Mouse (Mus musculus): ENCODE measurements around the gene Eps8. TPM values are rescaled to one million over a fixed set of nuclear protein-coding genes. Genes with fewer than 3 reads are reported as not detected.
A peak's percentile ranks its signal among the peaks of the same experiment; 100 is the strongest.

Gene Eps8
- polyA plus RNA-seq, 1 experiment, result 23.0 TPM

GRCm38 (mm10) chr6:137582207-137582889 lies 72.3 kb downstream of the Eps8 start:
- TF ChIP-seq CTCF (IDR thresholded peaks at IDR 0.05; ENCODE audit: extremely low read depth, insufficient read depth, low read length) (no peak), POLR2A (IDR thresholded peaks at IDR 0.05; ENCODE audit: extremely low read depth, insufficient read depth, low read length) (no peak)
- Histone ChIP-seq H3K4me1 (ENCODE audit: control insufficient read depth, insufficient read depth, low read length) (no peaks in the 10 kb centered on the region), H3K27ac (ENCODE audit: insufficient read depth, low read length) (no peak overlapping the region), H3K4me3 (ENCODE audit: insufficient read depth, low read length) (no peak overlapping the region)

- H3K4me1 ChIP-seq (ENCODE audit: control insufficient read depth, insufficient read depth, low read length), result no peaks in the 10 kb centered on the region
- TF ChIP-seq CTCF (IDR thresholded peaks at IDR 0.05; ENCODE audit: extremely low read depth, insufficient read depth, low read length) (no peak), POLR2A (IDR thresholded peaks at IDR 0.05; ENCODE audit: extremely low read depth, insufficient read depth, low read length) (no peak)
- H3K4me3 ChIP-seq (ENCODE audit: insufficient read depth, low read length), result no peak overlapping the region
- no peak overlapping the region for H3K27ac ChIP-seq (ENCODE audit: insufficient read depth, low read length)
Measured at GRCm38 (mm10) chr6:137581331-137582010, 73.2 kb downstream of the Eps8 start.

GRCm38 (mm10) chr6:137580503-137580902 lies 74.2 kb downstream of the Eps8 start:
- TF ChIP-seq POLR2A (IDR thresholded peaks at IDR 0.05; ENCODE audit: extremely low read depth, insufficient read depth, low read length) (no peak), CTCF (IDR thresholded peaks at IDR 0.05; ENCODE audit: extremely low read depth, insufficient read depth, low read length) (no peak)
- no peak overlapping the region for H3K4me3 ChIP-seq (ENCODE audit: insufficient read depth, low read length)
- no peaks in the 10 kb centered on the region for H3K4me1 ChIP-seq (ENCODE audit: control insufficient read depth, insufficient read depth, low read length)
- no peak overlapping the region for H3K27ac ChIP-seq (ENCODE audit: insufficient read depth, low read length)

- Histone ChIP-seq H3K4me3 (ENCODE audit: insufficient read depth, low read length) (no peak overlapping the region), H3K4me1 (ENCODE audit: control insufficient read depth, insufficient read depth, low read length) (no peaks in the 10 kb centered on the region), H3K27ac (ENCODE audit: insufficient read depth, low read length) (0 out of 2 replicates have a peak overlapping the region, but pooled peaks have one; percentile 37)
- no peak for TF ChIP-seq POLR2A (IDR thresholded peaks at IDR 0.05; ENCODE audit: extremely low read depth, insufficient read depth, low read length)
- no peak for TF ChIP-seq CTCF (IDR thresholded peaks at IDR 0.05; ENCODE audit: extremely low read depth, insufficient read depth, low read length)
Measured at GRCm38 (mm10) chr6:137576670-137577371, 77.9 kb downstream of the Eps8 start.

- no peak for TF ChIP-seq POLR2A (IDR thresholded peaks at IDR 0.05; ENCODE audit: extremely low read depth, insufficient read depth, low read length)
- no peak for TF ChIP-seq CTCF (IDR thresholded peaks at IDR 0.05; ENCODE audit: extremely low read depth, insufficient read depth, low read length)
Measured at GRCm38 (mm10) chr6:137576091-137576490, 78.6 kb downstream of the Eps8 start.

GRCm38 (mm10) chr6:137573897-137574296 lies 80.8 kb downstream of the Eps8 start:
- H3K27ac ChIP-seq (ENCODE audit: insufficient read depth, low read length), result no peak overlapping the region
- peaks cover 4% of the 10 kb centered on the region for H3K4me1 ChIP-seq (ENCODE audit: control insufficient read depth, insufficient read depth, low read length)
- H3K4me3 ChIP-seq (ENCODE audit: insufficient read depth, low read length), result no peak overlapping the region
- no peak for TF ChIP-seq POLR2A (IDR thresholded peaks at IDR 0.05; ENCODE audit: extremely low read depth, insufficient read depth, low read length)
- TF ChIP-seq CTCF (IDR thresholded peaks at IDR 0.05; ENCODE audit: extremely low read depth, insufficient read depth, low read length), result no peak

More at GRCm38 (mm10) chr6:137576091-137576490, 78.6 kb downstream of the Eps8 start:
- H3K4me1 ChIP-seq (ENCODE audit: control insufficient read depth, insufficient read depth, low read length), result peaks cover under 1% of the 10 kb centered on the region; the same call in 1 of the 2 replicates
- no peak overlapping the region for H3K4me3 ChIP-seq (ENCODE audit: insufficient read depth, low read length)
- no peak overlapping the region for H3K27ac ChIP-seq (ENCODE audit: insufficient read depth, low read length)

GRCm38 (mm10) chr6:137570718-137571131 lies 84.0 kb downstream of the Eps8 start:
- Histone ChIP-seq H3K4me1 (ENCODE audit: control insufficient read depth, insufficient read depth, low read length) (peaks cover 4% of the 10 kb centered on the region), H3K27ac (ENCODE audit: insufficient read depth, low read length) (no peak overlapping the region; the same call in 1 of the 2 replicates), H3K4me3 (ENCODE audit: insufficient read depth, low read length) (no peak overlapping the region)
- TF ChIP-seq POLR2A (IDR thresholded peaks at IDR 0.05; ENCODE audit: extremely low read depth, insufficient read depth, low read length) (no peak), CTCF (IDR thresholded peaks at IDR 0.05; ENCODE audit: extremely low read depth, insufficient read depth, low read length) (no peak)

- TF ChIP-seq POLR2A (IDR thresholded peaks at IDR 0.05; ENCODE audit: extremely low read depth, insufficient read depth, low read length) (no peak), CTCF (IDR thresholded peaks at IDR 0.05; ENCODE audit: extremely low read depth, insufficient read depth, low read length) (no peak)
- no peak overlapping the region for H3K4me3 ChIP-seq (ENCODE audit: insufficient read depth, low read length)
- H3K27ac ChIP-seq (ENCODE audit: insufficient read depth, low read length), result no peak overlapping the region
- H3K4me1 ChIP-seq (ENCODE audit: control insufficient read depth, insufficient read depth, low read length), result peaks cover 4% of the 10 kb centered on the region
Measured at GRCm38 (mm10) chr6:137570019-137570418, 84.7 kb downstream of the Eps8 start.

GRCm38 (mm10) chr6:137569071-137569470 lies 85.6 kb downstream of the Eps8 start:
- Histone ChIP-seq H3K4me1 (ENCODE audit: control insufficient read depth, insufficient read depth, low read length) (peaks cover 4% of the 10 kb centered on the region), H3K4me3 (ENCODE audit: insufficient read depth, low read length) (no peak overlapping the region), H3K27ac (ENCODE audit: insufficient read depth, low read length) (no peak overlapping the region)
- TF ChIP-seq CTCF (IDR thresholded peaks at IDR 0.05; ENCODE audit: extremely low read depth, insufficient read depth, low read length) (no peak), POLR2A (IDR thresholded peaks at IDR 0.05; ENCODE audit: extremely low read depth, insufficient read depth, low read length) (no peak)

Data from cortical plate, adult 2 months (tissue).